Mouse (Mus musculus): ENCODE measurements at regions not wholly inside any gene's neighbourhood (a gene's known extent, or its start where the extent isn't known, plus 50 kb on each side); places are given as distances from the start of the nearest gene placed in this dataset.
"Not testable (repeated sequence)": the region's sequence is repeated elsewhere in the genome, so short reads cannot be mapped to it uniquely, and the experiment has no call there.

DNA sequence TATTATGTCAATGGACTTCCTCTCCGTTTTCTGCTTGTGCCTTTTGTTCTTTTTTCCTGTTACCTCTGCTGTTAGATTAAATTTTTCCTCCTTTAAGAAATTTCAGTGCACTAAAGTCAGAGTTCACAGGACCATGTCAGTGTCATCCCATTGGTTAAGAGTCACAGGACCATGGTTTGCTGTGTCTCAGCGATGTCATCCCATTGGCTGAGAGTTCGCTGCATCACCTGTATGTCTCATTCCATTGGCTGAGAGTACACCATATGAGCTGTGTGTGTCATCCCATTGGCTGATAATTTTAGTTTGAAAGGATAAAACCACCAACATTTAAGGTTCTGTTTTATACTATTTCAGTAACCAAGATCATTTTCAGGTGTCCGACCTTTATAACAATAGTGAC is 50.7 kb upstream of the Jade1 start:
- DNase-seq (ENCODE audit: low spot score) = no peak

GRCm38 (mm10) chr3:41502161-41502560 is 53.4 kb upstream of the Jade1 start:
- no peak for DNase-seq (ENCODE audit: low spot score)

DNA sequence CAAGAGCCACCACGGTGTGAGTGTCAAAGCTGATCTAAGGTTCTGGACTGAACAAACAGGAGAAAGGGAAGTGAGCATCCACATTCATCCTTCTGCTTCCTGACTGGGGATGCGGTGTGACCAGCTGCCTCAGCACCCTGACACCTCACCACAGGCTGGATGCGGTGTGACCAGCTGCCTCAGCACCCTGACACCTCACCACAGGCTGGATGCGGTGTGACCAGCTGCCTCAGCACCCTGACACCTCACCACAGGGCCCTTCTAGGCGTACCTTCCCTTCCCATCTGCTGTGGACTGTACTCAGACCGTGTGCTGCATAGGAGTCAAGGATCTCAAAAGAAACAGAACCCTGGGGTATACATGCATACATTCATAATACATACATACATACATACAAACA is 53.9 kb upstream of the Jade1 start:
- DNase-seq (ENCODE audit: low spot score) = not testable (repeated sequence)

DNA sequence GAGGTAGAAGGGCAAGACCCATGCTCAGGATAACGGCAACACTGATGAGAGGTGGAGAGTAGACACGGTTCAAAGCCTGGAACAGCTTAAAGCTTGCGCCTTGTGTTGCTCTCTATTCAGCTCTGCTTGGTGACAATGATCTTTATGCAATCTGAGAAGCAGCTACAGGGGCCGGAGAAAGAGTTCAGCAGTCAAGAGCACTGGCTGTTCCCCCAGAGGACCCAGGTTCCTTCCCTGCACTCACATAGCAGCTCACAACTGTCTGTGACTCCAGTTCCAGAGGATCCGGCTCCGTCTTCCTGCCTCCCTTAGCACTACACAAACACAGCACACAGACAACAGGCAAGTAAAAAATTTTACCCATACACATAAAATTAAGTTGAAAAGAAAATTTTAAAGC is 54.4 kb upstream of the Jade1 start:
- no peak for DNase-seq (ENCODE audit: low spot score)

GRCm38 (mm10) chr3:41499680-41500079 is 55.9 kb upstream of the Jade1 start:
- no peak for DNase-seq (ENCODE audit: low spot score)

DNA sequence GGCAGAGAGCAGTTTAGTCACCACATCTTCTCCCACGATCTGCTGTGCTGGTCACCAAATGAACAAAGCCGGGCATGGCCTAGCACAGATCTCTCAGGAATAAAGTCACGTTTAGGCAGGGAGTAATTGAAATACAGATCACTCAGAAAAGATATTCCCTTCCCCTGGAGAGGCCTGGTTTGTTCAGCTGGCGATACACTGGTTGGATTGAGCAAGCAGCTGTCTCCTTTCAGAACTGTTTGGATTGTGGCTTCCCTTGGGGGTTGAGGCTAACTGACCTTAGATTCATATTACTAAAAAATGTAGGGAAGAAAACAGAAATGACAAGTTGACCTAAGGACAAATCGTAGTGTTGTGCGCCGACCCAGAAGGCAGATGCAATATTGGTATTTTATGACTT is 56.7 kb upstream of the Jade1 start:
- DNase-seq (ENCODE audit: low spot score) = no peak

DNA sequence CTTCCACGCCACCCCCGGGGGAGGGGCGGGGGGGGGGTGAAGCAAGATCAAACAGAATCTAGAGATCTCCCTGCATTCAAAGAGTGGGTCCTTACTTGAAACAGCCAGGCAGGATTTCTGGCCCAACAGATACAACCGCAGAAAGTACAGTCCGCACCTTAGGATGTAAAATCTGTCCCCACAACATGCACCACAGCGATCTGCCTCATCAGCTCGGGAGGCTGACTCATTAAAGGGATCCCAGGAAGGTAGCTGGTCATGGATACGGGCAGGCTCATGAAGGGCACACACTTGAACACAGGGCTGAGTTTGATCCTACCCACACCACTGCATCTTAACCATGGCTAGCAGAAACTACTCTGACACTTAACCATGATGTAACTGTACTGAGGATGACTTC is 57.8 kb upstream of the Jade1 start:
- no peak for DNase-seq (ENCODE audit: low spot score)

GRCm38 (mm10) chr3:41496931-41497710 is 58.4 kb upstream of the Jade1 start:
- no peak for DNase-seq (ENCODE audit: low spot score)

DNA sequence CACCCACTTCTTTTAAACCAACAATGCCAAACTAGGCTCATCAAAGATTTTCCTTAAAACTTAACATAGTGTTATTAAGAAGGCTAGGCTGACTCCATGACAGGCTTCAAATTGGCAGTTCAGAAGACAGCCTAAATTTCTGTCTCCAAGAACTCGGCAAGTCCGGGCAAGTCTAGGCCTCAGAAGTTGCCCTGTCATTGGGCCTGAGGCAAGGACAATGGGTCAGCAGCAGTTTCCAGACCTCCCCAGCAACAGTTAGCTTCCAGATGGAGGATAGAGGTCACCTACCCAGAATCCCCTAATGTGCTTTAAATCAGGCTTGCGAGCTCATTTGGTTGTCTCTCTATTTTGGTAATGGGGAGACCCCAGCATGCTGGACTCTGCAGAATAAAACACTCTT is 59.6 kb upstream of the Jade1 start:
- DNase-seq (ENCODE audit: low spot score) = no peak

DNA sequence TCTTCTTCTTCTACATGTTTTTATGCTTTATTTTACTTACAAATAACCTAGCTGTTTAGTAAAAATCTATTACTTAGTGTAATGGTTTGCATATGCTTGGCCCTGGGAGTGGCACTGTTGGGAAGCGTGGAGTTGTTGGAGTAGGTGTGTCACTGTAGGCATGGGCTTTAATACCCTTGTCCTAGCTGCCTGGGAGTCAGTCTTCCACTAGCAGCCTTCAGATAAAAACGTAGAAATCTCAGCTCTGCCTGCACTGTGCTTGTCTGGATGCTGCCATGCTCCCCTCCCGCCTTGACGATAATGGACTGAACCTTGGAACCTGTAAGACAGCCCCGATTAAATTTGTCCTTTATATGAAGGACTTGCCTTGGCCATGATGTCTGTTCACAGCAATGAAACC is 60.4 kb upstream of the Jade1 start:
- DNase-seq (ENCODE audit: low spot score) = no peak

- no peak for DNase-seq (ENCODE audit: low spot score)
Observed at GRCm38 (mm10) chr3:41493472-41493871, 62.1 kb upstream of the Jade1 start.

DNA sequence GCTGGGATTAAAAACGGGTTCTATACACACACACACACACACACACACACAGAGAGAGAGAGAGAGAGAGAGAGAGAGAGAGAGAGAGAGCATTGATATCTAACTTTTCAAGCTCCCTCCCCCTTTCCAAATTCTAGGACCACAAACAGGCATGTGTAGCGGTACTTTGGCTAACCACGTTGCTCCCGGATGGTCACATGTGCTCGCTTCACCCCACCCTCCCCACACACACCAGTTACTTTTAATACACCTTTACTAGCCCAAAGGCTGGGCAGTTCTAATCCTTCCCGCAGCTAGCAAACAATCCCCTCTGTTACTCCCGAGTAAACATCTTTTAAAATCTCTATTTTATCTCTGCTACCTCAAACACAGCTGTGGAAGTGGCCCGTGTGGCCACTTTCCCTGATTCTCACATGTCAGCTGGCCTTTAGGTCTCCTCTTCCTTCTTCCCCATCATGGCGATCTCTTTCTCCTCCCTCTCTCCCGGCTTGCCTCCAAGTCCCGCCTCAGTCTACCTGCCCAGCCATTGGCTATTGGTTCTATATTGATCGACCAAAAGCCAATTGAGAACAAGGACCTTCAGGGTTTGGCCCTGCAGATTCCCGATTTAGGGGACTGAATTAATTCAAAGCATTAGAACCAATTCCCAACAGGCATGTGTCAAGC is 62.7 kb upstream of the Jade1 start:
- no peak for DNase-seq (ENCODE audit: low spot score)

DNA sequence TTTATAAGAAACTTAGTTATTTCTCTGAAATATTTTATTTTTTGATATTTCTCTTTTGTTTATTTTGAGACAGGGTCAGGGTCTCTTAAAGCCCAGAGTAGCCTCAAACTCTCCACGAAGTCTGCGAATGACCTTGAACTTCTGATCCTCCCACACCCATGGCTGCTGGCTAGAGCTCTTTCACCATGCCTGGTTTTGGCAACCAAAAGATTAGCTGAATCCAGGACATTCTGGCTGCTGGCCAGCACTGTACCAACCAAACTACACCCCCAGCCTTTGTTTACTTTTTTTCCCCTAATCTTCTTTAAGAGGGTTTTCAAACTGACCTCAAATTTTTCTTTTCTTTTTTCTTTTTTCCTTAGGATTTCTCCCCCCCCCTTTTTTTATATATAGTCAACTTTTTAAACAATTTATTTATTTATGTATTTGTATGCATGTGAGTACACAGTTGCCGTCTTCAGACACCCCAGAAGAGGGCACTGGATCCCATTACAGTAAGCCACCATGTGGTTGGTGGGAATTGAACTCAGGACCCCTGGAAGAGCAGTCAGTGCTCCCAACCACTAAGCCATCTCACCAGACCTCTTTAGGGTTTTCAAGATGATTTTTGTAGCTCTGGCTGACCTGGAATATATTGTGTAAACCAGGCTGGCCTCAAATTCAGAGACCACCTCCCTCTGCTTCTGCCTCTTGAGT is 63.4 kb upstream of the Jade1 start:
- no peak for DNase-seq (ENCODE audit: low spot score)

DNA sequence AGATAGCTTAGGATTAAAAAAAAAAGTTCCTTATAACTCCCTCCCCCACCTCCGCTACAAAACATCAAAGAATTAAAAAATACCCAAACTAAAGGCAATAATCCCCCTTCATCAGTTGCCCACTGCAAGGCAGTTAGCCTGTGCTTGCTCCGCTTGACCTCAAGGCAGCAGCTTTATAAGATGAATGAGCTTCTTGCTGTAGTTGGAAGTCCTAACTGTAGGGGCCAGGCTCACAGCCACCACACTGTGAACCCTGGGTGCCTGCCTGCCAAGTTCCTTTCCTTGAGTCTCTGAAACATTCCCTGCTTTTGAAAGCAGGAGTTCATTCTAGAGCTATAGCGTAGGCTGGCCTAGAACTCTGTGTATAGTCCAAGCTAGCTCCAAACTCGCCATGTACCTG is 64.3 kb upstream of the Jade1 start:
- no peak for DNase-seq (ENCODE audit: low spot score)

DNA sequence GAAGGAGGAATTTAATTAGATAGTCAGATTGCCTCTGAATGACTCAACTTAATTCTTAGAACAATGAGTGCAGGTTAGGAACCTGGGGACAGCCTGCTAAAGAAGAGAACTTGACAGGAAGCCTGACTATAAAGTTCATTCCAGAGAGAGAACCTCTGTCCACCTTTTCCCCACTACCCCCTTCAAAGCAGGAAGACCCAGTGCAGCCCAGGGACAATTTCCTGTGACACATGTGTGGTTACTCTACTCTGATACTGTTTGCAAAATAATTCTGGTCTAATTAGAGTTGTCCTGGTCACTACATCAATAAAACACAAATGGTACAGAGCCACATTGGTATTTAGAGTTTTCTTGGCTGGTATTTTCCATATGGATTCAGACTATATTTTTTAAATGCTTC is 65.5 kb upstream of the Jade1 start:
- DNase-seq (ENCODE audit: low spot score) = no peak

GRCm38 (mm10) chr3:41489571-41489970 is 66.0 kb upstream of the Jade1 start:
- no peak for DNase-seq (ENCODE audit: low spot score)

DNA sequence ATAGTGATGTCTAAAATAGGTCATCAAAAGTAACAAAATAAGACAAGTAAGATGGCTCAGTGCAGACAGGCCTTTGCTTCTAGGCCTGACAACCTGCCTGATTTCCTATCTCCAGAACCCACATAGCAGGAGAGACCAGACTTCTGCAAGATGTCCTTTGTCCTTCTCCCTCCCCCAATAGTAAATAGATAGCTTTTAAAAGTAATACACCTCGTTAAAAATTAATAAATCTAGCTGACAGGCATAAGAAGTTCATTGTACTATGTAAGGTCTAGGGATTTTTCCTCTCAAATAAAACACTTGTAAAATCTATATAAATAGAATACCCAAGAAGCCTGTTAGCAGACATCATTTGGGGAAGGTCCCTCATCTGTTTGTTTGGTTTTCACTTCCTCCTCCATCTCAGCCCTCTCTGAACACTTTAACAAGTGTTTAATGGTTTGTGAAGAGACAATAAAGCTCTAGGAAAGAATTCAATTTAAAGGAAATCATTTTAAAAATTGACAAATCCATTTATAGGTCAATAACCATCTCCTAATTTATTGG is 67.2 kb upstream of the Jade1 start:
- no peak for DNase-seq (ENCODE audit: low spot score)

DNA sequence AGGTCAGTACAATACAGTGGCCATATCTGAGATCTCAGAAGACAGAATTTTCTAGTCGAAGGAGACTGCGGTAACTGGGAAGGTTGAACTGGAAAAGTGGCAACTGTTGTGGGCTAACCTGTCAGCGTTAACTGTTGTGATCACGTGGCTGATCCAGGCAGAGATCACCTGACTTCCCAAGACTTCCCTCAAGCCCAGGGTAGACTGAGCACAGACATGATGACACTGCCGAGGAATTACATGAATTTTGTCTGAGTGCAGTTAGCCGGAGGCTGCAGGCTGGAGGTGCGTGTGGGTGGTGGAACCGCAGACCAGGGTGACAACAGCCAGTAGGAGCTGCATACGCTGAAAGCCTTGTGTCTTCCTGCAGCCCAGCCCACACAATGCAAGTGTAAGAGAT is 70.6 kb upstream of the Jade1 start:
- no peak for DNase-seq (ENCODE audit: low spot score)

DNA sequence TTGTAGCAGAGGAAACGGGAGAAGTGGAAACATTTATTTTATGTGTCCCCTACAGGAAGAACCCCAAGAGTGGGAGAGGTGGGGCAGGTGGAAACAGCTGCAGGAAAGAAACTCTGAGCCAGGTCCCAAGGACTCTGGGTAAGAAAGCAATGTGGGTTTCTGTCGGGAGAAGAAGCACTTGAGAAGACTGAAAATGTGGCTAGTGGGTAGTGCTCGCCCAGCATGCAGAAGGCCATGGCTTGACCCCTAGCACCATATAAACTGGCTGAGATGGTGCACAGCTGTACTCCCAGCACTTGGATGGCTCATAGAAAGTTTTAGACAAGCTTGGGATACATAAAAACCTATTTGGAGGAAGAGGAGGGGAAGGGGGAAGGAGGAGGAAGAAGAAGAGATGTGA is 71.9 kb upstream of the Jade1 start:
- DNase-seq (ENCODE audit: low spot score) = no peak

- no peak for DNase-seq (ENCODE audit: low spot score)
Observed at GRCm38 (mm10) chr3:41482881-41483494, 72.5 kb upstream of the Jade1 start.

GRCm38 (mm10) chr3:41480186-41480585 is 75.3 kb upstream of the Jade1 start:
- no peak for DNase-seq (ENCODE audit: low spot score)

GRCm38 (mm10) chr3:41478971-41479370 is 76.6 kb upstream of the Jade1 start:
- no peak for DNase-seq (ENCODE audit: low spot score)

- DNase-seq (ENCODE audit: low spot score) = no peak
Observed at GRCm38 (mm10) chr3:41476516-41476915, 79.0 kb upstream of the Jade1 start.
